Mouse (Mus musculus) kidney, embryonic 16.5 days (tissue): ENCODE measurements around the gene Dolk. TPM values are rescaled to one million over a fixed set of nuclear protein-coding genes. Genes with fewer than 3 reads are reported as not detected.

Experiments used
- ATAC-seq: fragments of 200-750 bp; cut with Nextera tagmentation; 2 replicates; pipeline ENCODE4 v1.8.0; 2017; ENCODE audit warnings: moderate TSS enrichment; ENCODE audit not compliant: low FRiP score, low TSS enrichment
- H3K27ac ChIP-seq: fragments of 300-500 bp; sonication (generic); 2 replicates; pipeline ENCODE4 v1.5.1; 2014; ENCODE audit warnings: low read length
- H3K27me3 ChIP-seq: fragments of 300-500 bp; sonication (generic); 2 replicates; pipeline ENCODE4 v1.6.1; 2014; ENCODE audit warnings: low read length, control low read depth, mixed read lengths; ENCODE audit not compliant: insufficient read depth
- H3K36me3 ChIP-seq: fragments of 300-500 bp; sonication (generic); 2 replicates; pipeline ENCODE4 v1.6.1; 2014; ENCODE audit warnings: low read length, control low read depth, mixed read lengths; ENCODE audit not compliant: insufficient read depth
- H3K4me1 ChIP-seq: fragments of 300-500 bp; sonication (generic); 2 replicates; pipeline ENCODE4 v1.6.1; 2014; ENCODE audit warnings: low read length, control low read depth, mixed read lengths; ENCODE audit not compliant: insufficient read depth
- H3K4me2 ChIP-seq: fragments of 300-500 bp; sonication (generic); replicated peaks from 2 replicates; pipeline ENCODE4 v1.6.1; 2014; ENCODE audit warnings: low read depth, low read length
- H3K4me3 ChIP-seq: fragments of 300-500 bp; sonication (generic); 2 replicates; pipeline ENCODE4 v1.5.1; 2014; ENCODE audit warnings: mild to moderate bottlenecking, low read length
- H3K9ac ChIP-seq: fragments of 300-500 bp; sonication (generic); replicated peaks from 2 replicates; pipeline ENCODE4 v1.6.1; 2014; ENCODE audit warnings: low read length
- H3K9me3 ChIP-seq: fragments of 300-500 bp; sonication (generic); 2 replicates; pipeline ENCODE4 v1.6.1; 2016; ENCODE audit warnings: low read length, control low read depth
- WGBS: fragments of 180-500 bp; shearing (Covaris S2); extraction: QIAGEN DNeasy Blood & Tissue Kit; methylation state at CpG from one replicate; pipeline ENCODE4 v1.1.7; 2014; 5-methylcytosine and 5-hydroxymethylcytosine counted together
- polyA plus RNA-seq: library from polyadenylated mRNA; unstranded; fragments of >200 nt; fragmentation: Nextera tagmentation; extraction: Ambion mirVana; gene quantifications from 2 replicates; pipeline ENCODE4 v1.2.1, GENCODE M21; 2015

Gene Dolk
- polyA plus RNA-seq: 42.6 and 44.2 TPM in 2 replicates

GRCm38 (mm10) chr2:30286192-30287026 lies at the start of gene Dolk, which contains the start of gene Nup188:
Gene Dolk (minus strand): TSS chr2:30286334.
Gene Nup188 (plus strand): TSS chr2:30286397.
- ATAC-seq: peak; percentile 94
- no peaks in the 10 kb centered on the region for H3K36me3 ChIP-seq
- under 1% methylated on average over 66 of the region's 68 CpGs for WGBS

DNA sequence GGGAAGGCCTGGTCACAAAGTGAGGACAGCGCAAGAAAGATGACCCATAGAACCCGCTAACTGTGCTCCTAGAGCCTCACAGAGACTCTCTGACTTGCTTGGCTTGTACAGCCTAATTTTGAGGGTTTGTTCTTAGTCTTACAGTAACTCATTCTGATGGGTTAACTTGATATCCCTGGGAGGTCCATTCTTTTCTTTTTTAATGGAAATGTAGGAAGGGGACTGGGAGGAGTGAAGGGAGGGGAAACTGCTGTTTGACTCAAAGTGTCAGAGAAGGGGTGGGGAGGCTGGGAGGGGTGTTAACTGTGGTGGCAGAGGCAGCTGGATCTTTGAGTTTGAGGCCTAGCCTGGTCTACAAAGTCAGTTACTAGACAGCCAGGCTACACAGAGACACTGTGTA lies 49.2 kb upstream of the Dolk start:
- Histone ChIP-seq H3K36me3 (peaks cover 77% of the 10 kb centered on the region), H3K9ac (no peak overlapping the region), H3K27me3 (no peaks in the 10 kb centered on the region), H3K4me1 (no peaks in the 10 kb centered on the region), H3K9me3 (no peaks in the 10 kb centered on the region), H3K27ac (no peak overlapping the region), H3K4me3 (no peak overlapping the region), H3K4me2 (no peak overlapping the region)
- no peak for ATAC-seq
- 97% methylated on average over 2 of the region's 2 CpGs for WGBS

More at GRCm38 (mm10) chr2:30286192-30287026, at the start of gene Dolk, which contains the start of gene Nup188:
- Histone ChIP-seq H3K9me3 (no peaks in the 10 kb centered on the region), H3K4me3 (peak within 1 kb of the TSS; percentile 99), H3K4me2 (peak within 1 kb of the TSS; percentile 94), H3K27ac (peak within 1 kb of the TSS; percentile 73), H3K27me3 (no peaks in the 10 kb centered on the region), H3K9ac (peak within 1 kb of the TSS; percentile 96), H3K4me1 (peaks cover 23% of the 10 kb centered on the region)

DNA sequence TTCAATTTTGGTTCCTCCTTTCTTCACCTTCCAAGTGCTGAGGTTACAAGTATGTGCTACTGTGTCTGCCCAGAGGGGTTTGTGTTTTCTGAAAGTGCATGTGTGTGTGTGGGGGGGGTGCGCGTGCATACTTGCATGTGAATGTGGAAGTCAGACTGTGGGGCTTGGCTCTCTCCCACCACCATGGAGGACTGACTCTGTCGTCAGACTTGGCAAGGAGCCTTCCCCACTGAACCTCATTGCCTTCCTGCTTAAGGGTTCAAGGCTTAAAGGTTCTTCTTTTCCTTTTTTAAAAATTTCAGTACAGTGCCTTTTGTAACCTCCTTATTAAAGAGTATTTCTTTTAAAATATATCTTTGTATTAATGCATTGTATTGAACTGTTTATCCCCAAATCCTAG lies 42.7 kb upstream of the Dolk start:
- no peak overlapping the region for H3K4me3 ChIP-seq
- no peak overlapping the region for H3K4me2 ChIP-seq
- WGBS: 88% methylated on average over 3 of the region's 3 CpGs
- peaks cover 81% of the 10 kb centered on the region for H3K36me3 ChIP-seq
- H3K27ac ChIP-seq: no peak overlapping the region
- no peaks in the 10 kb centered on the region for H3K27me3 ChIP-seq
- no peaks in the 10 kb centered on the region for H3K4me1 ChIP-seq
- ATAC-seq: no peak
- no peaks in the 10 kb centered on the region for H3K9me3 ChIP-seq
- no peak overlapping the region for H3K9ac ChIP-seq

DNA sequence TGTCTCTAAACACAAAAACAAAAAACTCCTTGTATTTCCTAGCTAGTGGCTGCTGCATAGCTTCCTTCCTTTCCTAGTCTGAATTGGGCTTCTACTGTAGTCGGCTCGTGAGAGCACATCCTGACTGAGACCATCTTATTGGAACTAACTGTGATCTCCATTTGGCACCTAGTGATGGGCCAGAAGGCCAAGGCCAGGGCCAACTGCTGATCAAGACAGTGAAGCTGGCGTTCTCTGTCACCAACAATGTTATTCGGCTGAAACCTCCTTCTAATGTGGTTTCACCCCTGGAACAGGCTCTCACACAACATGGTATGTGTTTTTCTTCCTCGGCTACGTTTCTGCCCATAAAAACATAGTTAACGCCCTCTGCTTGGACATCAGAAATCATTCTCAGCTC lies 41.1 kb upstream of the Dolk start:
- H3K4me2 ChIP-seq: no peak overlapping the region
- 92% methylated on average over 7 of the region's 7 CpGs for WGBS

GRCm38 (mm10) chr2:30325296-30325695 lies 39.2 kb upstream of the Dolk start:
- Histone ChIP-seq H3K36me3 (peaks cover 79% of the 10 kb centered on the region), H3K4me1 (no peaks in the 10 kb centered on the region), H3K4me3 (no peak overlapping the region), H3K27ac (no peak overlapping the region), H3K27me3 (no peaks in the 10 kb centered on the region), H3K9me3 (no peaks in the 10 kb centered on the region), H3K9ac (no peak overlapping the region), H3K4me2 (no peak overlapping the region)
- WGBS: 92% methylated on average over 5 of the region's 5 CpGs
- ATAC-seq: no peak

More for the DNA sequence above, 41.1 kb upstream of the Dolk start:
- H3K9ac ChIP-seq: no peak overlapping the region
- no peak overlapping the region for H3K4me3 ChIP-seq
- no peaks in the 10 kb centered on the region for H3K27me3 ChIP-seq
- H3K4me1 ChIP-seq: no peaks in the 10 kb centered on the region
- H3K9me3 ChIP-seq: no peaks in the 10 kb centered on the region
- no peak overlapping the region for H3K27ac ChIP-seq
- ATAC-seq: no peak
- H3K36me3 ChIP-seq: peaks cover 83% of the 10 kb centered on the region

DNA sequence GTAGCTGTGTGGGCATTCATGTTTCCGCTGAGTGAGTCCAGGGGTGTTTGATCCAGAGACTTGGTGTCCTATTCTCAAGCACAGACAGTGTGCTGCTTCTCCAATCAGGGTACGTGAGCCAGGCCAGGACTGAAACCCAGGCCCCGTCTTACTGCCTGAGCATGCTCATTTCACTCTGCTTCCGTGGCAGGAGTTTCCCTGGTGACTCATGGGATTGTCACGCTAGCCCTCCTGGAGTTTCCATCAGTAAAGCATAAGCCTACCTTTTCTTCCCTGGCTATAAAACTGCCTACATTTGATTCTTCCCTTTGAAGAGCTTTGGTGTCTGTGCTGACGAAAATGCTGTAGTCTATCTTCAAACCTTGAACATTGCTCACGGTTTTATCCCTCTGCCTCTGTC lies 37.0 kb upstream of the Dolk start:
- no peak overlapping the region for H3K4me3 ChIP-seq
- 92% methylated on average over 7 of the region's 7 CpGs for WGBS
- H3K9ac ChIP-seq: no peak overlapping the region
- ATAC-seq: no peak
- H3K9me3 ChIP-seq: no peaks in the 10 kb centered on the region
- H3K27ac ChIP-seq: no peak overlapping the region
- no peaks in the 10 kb centered on the region for H3K4me1 ChIP-seq
- no peak overlapping the region for H3K4me2 ChIP-seq
- H3K36me3 ChIP-seq: peaks cover 66% of the 10 kb centered on the region
- no peaks in the 10 kb centered on the region for H3K27me3 ChIP-seq

- no peaks in the 10 kb centered on the region for H3K9me3 ChIP-seq
- H3K36me3 ChIP-seq: peaks cover 70% of the 10 kb centered on the region
- H3K4me2 ChIP-seq: no peak overlapping the region
- 72% methylated on average over 4 of the region's 4 CpGs for WGBS
- no peak overlapping the region for H3K4me3 ChIP-seq
- no peaks in the 10 kb centered on the region for H3K4me1 ChIP-seq
- H3K27me3 ChIP-seq: no peaks in the 10 kb centered on the region
- no peak overlapping the region for H3K9ac ChIP-seq
- no peak for ATAC-seq
- no peak overlapping the region for H3K27ac ChIP-seq
Observed at GRCm38 (mm10) chr2:30319260-30319659, 33.1 kb upstream of the Dolk start.

GRCm38 (mm10) chr2:30316955-30317354 lies 30.8 kb upstream of the Dolk start:
- Histone ChIP-seq H3K9me3 (no peaks in the 10 kb centered on the region), H3K9ac (no peak overlapping the region), H3K27me3 (no peaks in the 10 kb centered on the region), H3K4me3 (no peak overlapping the region), H3K4me1 (no peaks in the 10 kb centered on the region), H3K4me2 (no peak overlapping the region), H3K27ac (no peak overlapping the region), H3K36me3 (peaks cover 68% of the 10 kb centered on the region)
- 94% methylated on average over 5 of the region's 5 CpGs for WGBS
- ATAC-seq: no peak

DNA sequence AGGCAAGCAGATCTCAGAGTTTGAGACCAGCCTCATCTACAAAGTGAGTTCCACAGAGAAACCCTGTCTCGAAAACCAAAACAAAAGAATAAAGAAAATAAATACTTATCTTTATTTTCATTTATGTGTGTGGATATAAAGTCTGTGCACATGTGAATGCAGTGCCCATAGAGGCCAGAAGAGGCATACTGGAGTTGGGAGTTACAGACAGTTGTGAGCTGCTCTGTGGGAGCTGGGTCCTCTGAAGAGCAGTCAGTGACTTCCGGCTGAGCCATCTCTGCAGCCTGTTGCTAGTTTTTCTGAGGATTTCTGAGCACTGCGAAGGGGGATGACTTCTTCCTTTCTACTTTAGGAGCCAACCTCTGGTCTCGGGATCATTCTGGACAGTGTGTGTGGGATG lies 30.0 kb upstream of the Dolk start:
- ATAC-seq: no peak
- no peak overlapping the region for H3K27ac ChIP-seq
- H3K9ac ChIP-seq: no peak overlapping the region
- no peak overlapping the region for H3K4me2 ChIP-seq
- H3K4me1 ChIP-seq: no peaks in the 10 kb centered on the region
- WGBS: 95% methylated on average over 4 of the region's 4 CpGs
- no peaks in the 10 kb centered on the region for H3K9me3 ChIP-seq
- H3K4me3 ChIP-seq: no peak overlapping the region
- H3K36me3 ChIP-seq: peaks cover 69% of the 10 kb centered on the region
- H3K27me3 ChIP-seq: no peaks in the 10 kb centered on the region

GRCm38 (mm10) chr2:30311481-30311880 lies 25.3 kb upstream of the Dolk start:
- Histone ChIP-seq H3K9ac (no peak overlapping the region), H3K4me1 (no peaks in the 10 kb centered on the region), H3K4me3 (no peak overlapping the region), H3K27ac (no peak overlapping the region), H3K9me3 (no peaks in the 10 kb centered on the region), H3K4me2 (no peak overlapping the region), H3K36me3 (peaks cover 90% of the 10 kb centered on the region), H3K27me3 (no peaks in the 10 kb centered on the region)
- 96% methylated on average over 2 of the region's 2 CpGs for WGBS
- no peak for ATAC-seq
